Mouse (Mus musculus) urinary bladder, adult 18-20 months (tissue): ENCODE measurements around the gene Mxd1.

Experiments
- DNase-seq, 2 experiments: peaks; one replicate each; pipeline ENCODE4 v3.0.0; 2022; ENCODE audit warnings: low spot score in 2 of 2, mixed read lengths in 2 of 2

Gene Mxd1

GRCm38 (mm10) chr6:86668580-86669239 is at the start of gene Mxd1:
Gene Mxd1, minus strand, starts transcription at chr6:86669161.
- no peak for DNase-seq

- no peak for DNase-seq
These were observed 39.3 kb upstream of the Mxd1 start for GRCm38 (mm10) chr6:86708072-86708774.

- DNase-seq = no peak
These were observed 33.6 kb upstream of the Mxd1 start for GRCm38 (mm10) chr6:86702577-86702976.

GRCm38 (mm10) chr6:86697903-86698302 is 28.9 kb upstream of the Mxd1 start:
- DNase-seq = no peak

- DNase-seq = no peak
These were observed 27.3 kb upstream of the Mxd1 start for GRCm38 (mm10) chr6:86696213-86696612.

- DNase-seq = peak in 1 of 2 experiments; percentile 43
These were observed 25.5 kb upstream of the Mxd1 start for GRCm38 (mm10) chr6:86694465-86694864.

- DNase-seq = no peak
These were observed 20.7 kb upstream of the Mxd1 start for GRCm38 (mm10) chr6:86689671-86690070.

- no peak for DNase-seq
These were observed 18.0 kb upstream of the Mxd1 start for GRCm38 (mm10) chr6:86686971-86687370.

GRCm38 (mm10) chr6:86684655-86685011 is 15.7 kb upstream of the Mxd1 start:
- no peak for DNase-seq

GRCm38 (mm10) chr6:86683872-86684654 is 15.1 kb upstream of the Mxd1 start, which contains the start of gene Snrnp27:
Gene Snrnp27, minus strand, starts transcription at chr6:86684522.
- DNase-seq = peak; percentile 87 to 92

- DNase-seq = no peak
These were observed 12.3 kb upstream of the Mxd1 start for GRCm38 (mm10) chr6:86681289-86681688.

- no peak for DNase-seq
These were observed 9.4 kb upstream of the Mxd1 start for GRCm38 (mm10) chr6:86678341-86678740.

- peak in 1 of 2 experiments; percentile 51 for DNase-seq
These were observed 1.9 kb upstream of the Mxd1 start for GRCm38 (mm10) chr6:86670873-86671272.

- peak; percentile 98 to 100 for DNase-seq
These were observed 323 bp upstream of the Mxd1 start for GRCm38 (mm10) chr6:86669240-86669727.

GRCm38 (mm10) chr6:86667061-86667460 is 1.9 kb downstream of the Mxd1 start:
- no peak for DNase-seq

- DNase-seq = no peak
These were observed 3.2 kb downstream of the Mxd1 start for GRCm38 (mm10) chr6:86665560-86666307.

GRCm38 (mm10) chr6:86665076-86665475 is 3.9 kb downstream of the Mxd1 start:
- no peak for DNase-seq

GRCm38 (mm10) chr6:86660161-86660877 is 8.6 kb downstream of the Mxd1 start:
- no peak for DNase-seq

- DNase-seq = no peak
These were observed 10.5 kb downstream of the Mxd1 start for GRCm38 (mm10) chr6:86658501-86658900.

- DNase-seq = no peak
These were observed 14.6 kb downstream of the Mxd1 start for GRCm38 (mm10) chr6:86654270-86654916.
